Mouse (Mus musculus): ENCODE results near the gene Pacsin2. TPM values are rescaled to one million over a fixed set of nuclear protein-coding genes. Genes with fewer than 3 reads are reported as not detected.

The Pacsin2 gene
- total RNA-seq, 2 experiments from 2014 or later, result 49.4 to 75.6 TPM

- no peak for DNase-seq (ENCODE audit: low spot score)
Observed at GRCm38 (mm10) chr15:83452219-83452760, 12.1 kb downstream of the Pacsin2 start.

DNA sequence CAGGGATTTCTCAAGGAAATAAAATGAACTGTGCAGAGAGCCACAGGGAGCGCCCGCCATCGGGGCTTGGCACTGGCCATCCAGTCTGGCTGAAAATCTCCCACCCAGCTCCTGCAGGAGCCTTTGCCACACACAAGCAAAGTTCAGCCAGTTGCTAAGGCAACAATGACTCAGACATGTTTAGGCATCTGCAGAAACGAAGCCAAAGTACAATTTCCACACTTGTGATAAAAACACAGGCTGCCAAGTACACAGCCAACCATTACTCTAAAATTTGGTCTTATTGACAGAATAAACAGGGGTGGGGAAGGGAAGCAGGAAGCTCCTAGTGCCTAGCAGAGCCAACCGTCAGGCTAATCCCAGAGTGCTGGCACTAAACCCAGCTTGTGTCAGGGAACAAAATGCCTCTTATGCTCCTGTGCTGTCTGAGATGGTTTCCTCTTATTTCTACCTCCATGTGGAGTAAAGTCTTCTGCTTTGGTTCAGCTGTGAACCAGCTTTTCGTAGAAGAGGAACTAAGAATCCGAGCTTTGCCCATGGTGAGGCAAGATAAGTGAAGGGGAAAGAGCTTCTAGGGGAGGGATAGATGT is 12.7 kb downstream of the Pacsin2 start:
- DNase-seq (ENCODE audit: low spot score), result peak; percentile 52

- DNase-seq (ENCODE audit: low spot score), result no peak
Observed at GRCm38 (mm10) chr15:83450007-83450406, 14.4 kb downstream of the Pacsin2 start.

DNA sequence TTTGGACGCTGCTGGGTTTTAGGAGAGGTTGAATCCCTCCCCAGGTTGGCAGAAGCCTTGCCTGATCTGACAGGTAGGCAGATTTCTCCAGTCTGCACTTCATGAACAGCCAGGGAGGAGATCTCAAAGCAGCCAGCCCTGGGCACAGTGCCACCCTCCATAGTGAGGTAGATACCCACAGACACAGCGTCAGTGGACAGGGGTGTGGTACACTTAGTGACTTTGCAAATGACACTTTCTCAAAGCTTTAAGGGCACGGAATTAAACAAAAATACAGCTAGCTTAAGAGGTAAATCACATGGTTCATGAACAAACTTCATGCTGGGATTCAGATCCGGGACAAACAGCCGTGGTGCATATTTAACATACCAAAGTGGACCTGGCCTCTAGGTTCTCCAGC is 15.8 kb downstream of the Pacsin2 start:
- DNase-seq (ENCODE audit: low spot score), result no peak

DNA sequence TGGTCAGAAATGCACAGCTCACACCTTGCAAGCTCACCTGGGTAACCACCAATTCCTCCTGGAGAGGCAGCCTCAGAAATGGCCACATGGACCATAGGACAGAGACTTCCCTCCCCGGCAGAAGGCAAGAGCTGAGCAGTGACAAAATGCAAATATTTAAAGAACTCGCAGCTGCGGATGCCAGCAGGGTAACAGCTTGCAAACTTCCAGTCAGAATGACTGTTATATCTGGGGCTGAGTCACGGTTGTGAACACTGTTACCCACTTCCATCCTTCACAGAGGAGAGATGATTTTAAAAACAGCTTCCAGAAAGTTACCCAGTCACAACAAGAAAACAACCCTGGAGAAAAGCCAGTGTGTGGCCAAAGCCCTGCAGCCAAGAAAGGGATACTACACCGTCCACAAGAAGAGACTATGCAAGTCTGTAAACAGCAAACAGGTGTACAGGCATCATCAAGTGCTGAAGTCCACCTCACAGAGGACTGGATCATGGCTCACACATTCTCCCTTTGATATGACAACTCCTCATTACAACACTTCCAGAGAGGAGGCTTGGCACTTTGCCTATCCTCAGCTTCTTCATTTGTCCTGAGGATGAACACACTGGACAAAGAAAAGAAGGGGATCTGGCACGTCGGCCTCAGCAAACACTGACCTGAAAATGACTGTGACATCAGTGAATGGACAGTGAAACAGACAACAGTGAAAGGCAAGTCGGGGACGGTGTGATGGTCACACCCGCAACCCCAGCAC is 16.4 kb downstream of the Pacsin2 start:
- DNase-seq (ENCODE audit: low spot score), result no peak

DNA sequence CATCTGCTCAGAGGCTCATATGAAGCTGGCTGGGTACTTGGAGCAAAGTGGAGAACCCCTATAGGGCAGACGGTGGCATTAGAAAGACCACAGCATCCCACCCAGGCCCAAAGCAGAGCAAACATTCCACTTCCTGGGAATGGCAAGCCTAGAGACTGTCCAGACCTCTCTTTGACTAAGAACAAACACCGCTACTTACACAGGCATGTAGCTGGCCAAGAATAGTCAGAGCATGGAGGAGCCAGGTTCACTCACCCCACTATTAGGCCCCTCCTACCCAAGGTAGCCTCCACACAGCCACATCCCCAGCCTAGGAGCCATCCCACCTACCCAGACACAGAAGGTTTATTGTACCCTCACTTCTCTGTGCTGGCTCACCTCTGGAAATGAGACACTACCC is 18.5 kb downstream of the Pacsin2 start:
- DNase-seq (ENCODE audit: low spot score), result no peak

DNA sequence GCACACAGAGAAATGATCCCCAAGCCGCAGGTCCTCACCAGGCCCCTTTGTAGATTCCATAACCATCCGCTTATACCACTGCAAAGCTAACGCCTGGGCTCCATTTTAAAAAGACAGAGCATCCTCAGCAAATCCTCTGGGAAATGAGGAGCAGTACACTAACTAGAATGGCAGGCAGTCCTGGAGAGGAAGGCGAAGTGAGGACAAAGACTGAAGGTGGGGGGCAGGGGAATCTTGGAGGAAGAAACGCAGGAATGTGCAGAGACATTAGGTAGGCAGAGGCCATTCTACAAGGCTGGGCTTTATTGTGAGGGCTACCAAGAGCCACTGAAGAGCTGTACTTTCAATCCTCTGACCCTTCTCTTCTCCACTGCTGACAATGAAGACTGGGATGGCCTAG is 19.0 kb downstream of the Pacsin2 start:
- DNase-seq (ENCODE audit: low spot score), result no peak

DNA sequence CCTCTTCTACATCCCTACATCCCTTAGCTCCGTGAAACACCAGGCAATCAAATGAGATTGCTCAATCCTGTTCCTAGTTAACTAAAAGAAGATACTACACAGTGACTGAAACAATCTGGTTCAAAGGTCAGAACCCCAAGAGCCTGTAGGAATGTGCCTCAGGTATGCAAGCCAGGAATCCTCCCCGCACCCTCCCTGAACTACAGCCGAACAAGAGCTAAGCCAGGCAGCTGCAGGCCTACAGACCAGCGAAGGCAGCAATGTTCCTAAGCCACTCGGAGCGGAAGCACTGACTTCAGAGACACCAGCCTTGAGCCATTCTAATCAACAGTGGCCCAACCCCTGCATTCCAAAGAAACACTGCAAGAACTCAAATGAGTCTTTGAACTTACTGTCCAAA is 20.0 kb downstream of the Pacsin2 start:
- DNase-seq (ENCODE audit: low spot score), result no peak

DNA sequence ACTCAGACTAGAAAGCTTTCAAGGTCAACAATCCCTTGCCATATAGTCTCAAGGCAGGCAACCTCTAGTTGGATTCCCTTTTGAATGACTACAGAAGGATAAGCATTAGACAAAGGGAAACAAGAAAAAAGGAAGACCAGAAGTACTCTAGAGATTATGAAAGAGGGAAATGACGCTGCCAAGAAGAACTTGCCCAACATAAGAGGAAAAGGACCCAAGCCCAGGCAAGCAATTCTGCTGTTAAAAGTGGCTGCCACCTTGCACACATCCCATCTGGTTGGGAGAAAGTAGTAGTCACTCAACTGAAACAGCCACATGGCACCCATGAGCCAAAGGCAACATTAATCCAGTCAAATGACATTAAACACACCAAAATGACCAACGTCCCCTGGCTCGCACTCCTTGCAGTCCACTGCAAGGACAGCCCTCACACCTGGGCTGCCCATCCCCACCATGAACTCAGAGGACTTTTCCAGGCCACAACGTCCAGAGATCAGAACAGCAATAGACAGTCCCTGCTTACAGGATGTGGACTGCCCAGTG is 21.8 kb downstream of the Pacsin2 start:
- DNase-seq (ENCODE audit: low spot score), result no peak

DNA sequence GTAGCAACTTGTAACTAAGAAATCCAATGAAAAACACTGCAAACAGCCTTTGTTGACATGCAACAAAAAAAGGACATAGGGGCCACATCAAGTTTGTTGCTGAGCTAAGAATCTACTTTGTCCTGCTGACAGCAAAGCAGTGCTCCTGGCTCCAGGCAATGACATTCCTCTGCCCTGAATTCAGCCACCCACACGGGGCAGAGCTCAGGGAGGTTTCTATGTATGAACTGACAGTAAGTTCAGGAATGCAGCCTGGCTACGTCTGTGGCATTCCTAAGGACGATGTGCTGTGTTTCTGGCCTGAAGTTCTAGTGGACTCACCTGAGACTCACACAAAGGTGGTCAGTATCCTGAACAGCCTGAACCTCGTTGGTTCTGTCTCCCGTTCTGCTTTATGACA is 23.7 kb downstream of the Pacsin2 start:
- DNase-seq (ENCODE audit: low spot score), result no peak

GRCm38 (mm10) chr15:83436541-83436940 is 27.9 kb downstream of the Pacsin2 start:
- no peak for DNase-seq (ENCODE audit: low spot score)

GRCm38 (mm10) chr15:83435324-83436090 is 28.9 kb downstream of the Pacsin2 start:
- no peak for DNase-seq (ENCODE audit: low spot score)

GRCm38 (mm10) chr15:83434692-83435091 is 29.7 kb downstream of the Pacsin2 start:
- no peak for DNase-seq (ENCODE audit: low spot score)

GRCm38 (mm10) chr15:83433344-83433743 is 31.1 kb downstream of the Pacsin2 start:
- DNase-seq (ENCODE audit: low spot score), result no peak

GRCm38 (mm10) chr15:83432231-83433031 is 32.0 kb downstream of the Pacsin2 start:
- DNase-seq (ENCODE audit: low spot score), result peak; percentile 79

DNA sequence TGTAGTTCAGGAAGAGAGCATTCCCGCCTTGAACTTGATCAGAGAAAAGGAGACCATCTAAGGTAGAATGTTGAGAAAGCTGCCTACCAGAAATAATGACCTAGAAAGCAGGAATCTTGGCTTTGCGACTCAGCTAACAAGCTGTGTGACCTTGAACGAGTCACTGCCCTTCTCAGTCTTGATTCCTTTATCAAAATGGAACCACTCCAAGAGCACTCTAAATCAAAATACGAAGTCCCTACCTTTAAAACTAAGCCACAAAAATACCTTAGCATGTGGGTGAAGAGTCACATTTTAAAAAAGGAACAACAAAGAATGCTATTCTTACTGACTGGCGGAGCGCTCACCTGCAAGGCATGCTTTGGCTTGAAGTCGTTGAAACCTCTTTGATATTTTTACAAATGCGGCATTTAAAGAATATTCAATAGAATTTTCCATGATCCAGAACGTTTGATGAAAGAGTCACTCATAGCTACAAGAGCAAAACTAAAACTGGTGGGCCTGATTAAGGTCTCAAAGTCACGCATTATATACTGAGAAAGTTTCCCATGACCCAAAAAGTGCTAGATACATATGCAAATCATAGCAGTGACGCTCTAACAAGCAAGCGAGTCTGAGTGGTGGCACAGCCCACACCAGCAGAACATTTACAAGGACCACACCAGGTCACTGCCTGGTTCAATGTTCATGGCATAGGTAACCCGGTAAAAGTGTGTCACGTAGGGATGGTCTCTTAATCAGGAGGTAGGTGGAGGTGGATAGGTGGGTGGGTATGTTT is 33.2 kb downstream of the Pacsin2 start:
- DNase-seq (ENCODE audit: low spot score), result no peak

- no peak for DNase-seq (ENCODE audit: low spot score)
Observed at GRCm38 (mm10) chr15:83430419-83430818, 34.0 kb downstream of the Pacsin2 start.

- DNase-seq (ENCODE audit: low spot score), result no peak
Observed at GRCm38 (mm10) chr15:83428586-83428985, 35.8 kb downstream of the Pacsin2 start.

DNA sequence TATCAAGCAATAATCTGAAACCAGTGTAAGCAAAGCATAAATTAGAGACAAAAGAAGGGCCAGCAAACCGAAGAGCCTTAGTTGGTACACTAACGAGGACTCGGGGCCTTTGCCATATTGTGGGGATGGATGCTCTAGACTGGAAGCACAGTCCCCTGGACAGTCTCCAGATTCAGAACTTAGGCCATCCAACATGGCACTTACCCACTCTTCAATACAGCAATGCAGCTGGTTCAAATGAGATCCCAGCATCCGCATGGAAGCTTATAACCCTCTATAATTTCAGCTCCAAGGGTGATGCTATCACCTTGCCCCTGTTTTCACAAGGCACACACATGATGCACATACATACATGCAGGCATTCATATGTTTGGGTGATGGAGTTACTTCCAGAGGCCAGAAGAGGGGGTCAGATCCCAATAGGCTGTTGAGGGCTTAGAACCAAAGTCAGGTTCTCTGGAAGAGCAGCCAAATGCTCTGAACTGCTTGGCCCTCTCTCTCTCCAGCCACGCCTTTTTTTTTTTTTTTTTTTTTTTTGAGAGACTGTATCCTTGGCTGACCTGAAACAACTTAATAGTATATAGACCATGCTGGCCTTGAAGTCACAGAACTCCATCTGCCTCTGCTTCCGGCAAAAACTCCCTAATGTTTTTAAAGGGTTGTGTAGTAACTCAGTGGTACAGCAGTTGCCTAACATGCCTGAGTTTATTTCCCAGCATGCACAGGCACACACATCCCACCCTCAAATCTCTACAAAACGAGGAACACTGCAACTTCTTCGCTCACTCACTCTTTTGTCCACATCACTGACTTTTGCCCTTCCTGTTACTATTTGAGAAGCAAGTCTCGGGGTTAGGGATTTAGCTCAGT is 36.9 kb downstream of the Pacsin2 start:
- DNase-seq (ENCODE audit: low spot score), result no peak

Data from gastrocnemius, adult 18-20 months (tissue).